Mouse (Mus musculus): ENCODE results near the gene Ankrd6. TPM values are rescaled to one million over a fixed set of nuclear protein-coding genes. Genes with fewer than 3 reads are reported as not detected.

Ankrd6 gene
- total and polyA plus RNA-seq, 3 experiments = 1.3 to 2.1 (median 1.6) TPM

GRCm38 (mm10) chr4:32838401-32838800 lies 112.2 kb downstream of the Ankrd6 start:
- H3K4me2 ChIP-seq (ENCODE audit: insufficient read depth, low read depth, poor library complexity, severe bottlenecking) = no peak overlapping the region
- no peaks in the 10 kb centered on the region for H3K27me3 ChIP-seq (replicated peaks)
- dilution Hi-C loops (cut with MboI; ENCODE audit: extremely low pct_ligation_motif_present, extremely low pct_unique_long_range_greater_than_20kb, low sequenced_read_pairs) (no loop called here), in situ Hi-C loops (cut with MboI; ENCODE audit: low pct_ligation_motif_present, low pct_unique_long_range_greater_than_20kb, low sequenced_read_pairs) (no loop called here)
- no peaks in the 10 kb centered on the region for H3K36me3 ChIP-seq (replicated peaks in 1 of 2; ENCODE audit: control insufficient read depth in 1 of 2, insufficient read depth in 1 of 2, low read length in 1 of 2)
- no peak overlapping the region for H3K9ac ChIP-seq (ENCODE audit: insufficient read depth, low read depth)
- no peaks in the 10 kb centered on the region for H3K9me3 ChIP-seq (replicated peaks; ENCODE audit: low read length)
- DNase-seq (ENCODE audit: extremely low read depth) = no peak
- H3K79me2 ChIP-seq (replicated peaks; ENCODE audit: control insufficient read depth, extremely low read depth, insufficient read depth, poor library complexity, severe bottlenecking) = no peaks in the 10 kb centered on the region
- no peak overlapping the region for H3K27ac ChIP-seq (ENCODE audit: insufficient read depth, low read depth)
- H3K4me3 ChIP-seq (replicated peaks in 1 of 3; ENCODE audit: low read depth in 2 of 3, low read length in 2 of 3, poor library complexity in 1 of 3) = no peak overlapping the region
- no peaks in the 10 kb centered on the region for H3K4me1 ChIP-seq (ENCODE audit: control insufficient read depth in 1 of 2, insufficient read depth in 2 of 2)
- TF ChIP-seq BHLHE40 (IDR thresholded peaks at IDR 0.05; ENCODE audit: low read depth, low read length) (no peak), JUND (conservative IDR thresholded peaks at IDR 0.05; ENCODE audit: low read depth, low read length) (no peak)

- DNase-seq (ENCODE audit: extremely low read depth) = no peak
- in situ Hi-C loops (cut with MboI; ENCODE audit: low pct_ligation_motif_present, low pct_unique_long_range_greater_than_20kb, low sequenced_read_pairs) = no loop called here
- no peaks in the 10 kb centered on the region for H3K27me3 ChIP-seq (replicated peaks)
- no peaks in the 10 kb centered on the region for H3K79me2 ChIP-seq (replicated peaks; ENCODE audit: control insufficient read depth, extremely low read depth, insufficient read depth, poor library complexity, severe bottlenecking)
- no peak overlapping the region for H3K27ac ChIP-seq (ENCODE audit: insufficient read depth, low read depth)
- no peaks in the 10 kb centered on the region for H3K4me1 ChIP-seq (ENCODE audit: control insufficient read depth in 1 of 2, insufficient read depth in 2 of 2)
- H3K9me3 ChIP-seq (replicated peaks; ENCODE audit: low read length) = no peaks in the 10 kb centered on the region
- H3K4me2 ChIP-seq (ENCODE audit: insufficient read depth, low read depth, poor library complexity, severe bottlenecking) = no peak overlapping the region
- dilution Hi-C loops (cut with MboI; ENCODE audit: extremely low pct_ligation_motif_present, extremely low pct_unique_long_range_greater_than_20kb, low sequenced_read_pairs) = no loop called here
- TF ChIP-seq ZKSCAN1 (IDR thresholded peaks at IDR 0.05; ENCODE audit: borderline replicate concordance, low read depth, low read length) (no peak), ZC3H11A (IDR thresholded peaks at IDR 0.05; ENCODE audit: low read depth, low read length) (no peak)
- H3K36me3 ChIP-seq (replicated peaks in 1 of 2; ENCODE audit: control insufficient read depth in 1 of 2, insufficient read depth in 1 of 2, low read length in 1 of 2) = no peaks in the 10 kb centered on the region
- no peak overlapping the region for H3K4me3 ChIP-seq (replicated peaks in 1 of 3; ENCODE audit: low read depth in 2 of 3, low read length in 2 of 3, poor library complexity in 1 of 3)
- H3K9ac ChIP-seq (ENCODE audit: insufficient read depth, low read depth) = no peak overlapping the region
Observed at GRCm38 (mm10) chr4:32836071-32836470, 114.6 kb downstream of the Ankrd6 start.

- Histone ChIP-seq H3K4me2 (ENCODE audit: insufficient read depth, low read depth, poor library complexity, severe bottlenecking) (no peak overlapping the region), H3K4me1 (ENCODE audit: control insufficient read depth in 1 of 2, insufficient read depth in 2 of 2) (no peaks in the 10 kb centered on the region), H3K27me3 (replicated peaks) (no peaks in the 10 kb centered on the region), H3K9ac (ENCODE audit: insufficient read depth, low read depth) (no peak overlapping the region), H3K36me3 (replicated peaks in 1 of 2; ENCODE audit: control insufficient read depth in 1 of 2, insufficient read depth in 1 of 2, low read length in 1 of 2) (no peaks in the 10 kb centered on the region), H3K79me2 (replicated peaks; ENCODE audit: control insufficient read depth, extremely low read depth, insufficient read depth, poor library complexity, severe bottlenecking) (no peaks in the 10 kb centered on the region), H3K9me3 (replicated peaks; ENCODE audit: low read length) (no peaks in the 10 kb centered on the region), H3K4me3 (replicated peaks in 1 of 3; ENCODE audit: low read depth in 2 of 3, low read length in 2 of 3, poor library complexity in 1 of 3) (no peak overlapping the region), H3K27ac (ENCODE audit: insufficient read depth, low read depth) (no peak overlapping the region)
- in situ Hi-C loops (cut with MboI; ENCODE audit: low pct_ligation_motif_present, low pct_unique_long_range_greater_than_20kb, low sequenced_read_pairs) (no loop called here), dilution Hi-C loops (cut with MboI; ENCODE audit: extremely low pct_ligation_motif_present, extremely low pct_unique_long_range_greater_than_20kb, low sequenced_read_pairs) (no loop called here)
- no peak for DNase-seq (ENCODE audit: extremely low read depth)
- TF ChIP-seq JUND (conservative IDR thresholded peaks at IDR 0.05; ENCODE audit: low read depth, low read length) (no peak), CHD1 (IDR thresholded peaks at IDR 0.05; ENCODE audit: low read depth, low read length) (no peak)
Observed at GRCm38 (mm10) chr4:32834541-32834940, 116.1 kb downstream of the Ankrd6 start.
